Comparison of ENCODE assay signal across 15 mouse cellular contexts in genomic region chr5:136583666-136584464, GRCm38 (mm10). TPM values are rescaled to one million over a fixed set of nuclear protein-coding genes. Genes with fewer than 3 reads are reported as not detected.
DNase-seq lines count a peak whose midpoint lies in the region; ATAC-seq and TF ChIP-seq lines count a peak whose summit lies in the region.
"Had no signal": no experiment of that assay in that cellular context is flagged by ENCODE, and none has a peak within 500 bp of the region (broad histone marks: within the 10 kb centered on the region; RNA-seq: fewer than 3 reads in every experiment).

No protein-coding gene starts in this region.

- no peaks in the 10 kb centered on the region for H3K9me3 ChIP-seq in kidney, embryonic 14.5 days (ENCODE audit: control insufficient read depth, low read length)
- no peaks in the 10 kb centered on the region for H3K9me3 ChIP-seq in midbrain, postnatal 0 days (ENCODE audit: low read length)
- H3K9me3 ChIP-seq: midbrain, embryonic 15.5 days had no signal

- no peak overlapping the region for H3K4me2 ChIP-seq in kidney, embryonic 14.5 days (replicated peaks; ENCODE audit: low read depth, low read length)
- no peak overlapping the region for H3K4me2 ChIP-seq in midbrain, postnatal 0 days (ENCODE audit: low read depth, low read length, poor library complexity, severe bottlenecking)
- H3K4me2 ChIP-seq: midbrain, embryonic 15.5 days had no signal

- peaks cover 20% of the 10 kb centered on the region for H3K4me1 ChIP-seq in kidney, embryonic 14.5 days (ENCODE audit: control insufficient read depth, insufficient read depth, low read length)
- H3K4me1 ChIP-seq in midbrain, postnatal 0 days (ENCODE audit: insufficient read depth, low read length) = no peaks in the 10 kb centered on the region
- H3K4me1 ChIP-seq: midbrain, embryonic 15.5 days had no signal

- H3K79me2 ChIP-seq in macrophage (ENCODE audit: inconsistent target) = no peaks in the 10 kb centered on the region

- 76% methylated on average over 4 of the region's 4 CpGs for WGBS in kidney, embryonic 14.5 days
- WGBS in macrophage (ENCODE audit: missing documents) = 57% methylated on average over 4 of the region's 4 CpGs
- WGBS in midbrain, postnatal 0 days = 69% methylated on average over 4 of the region's 4 CpGs

- DNase-seq in kidney, postnatal 10 days = peak; percentile 29
- DNase-seq in 416B (ENCODE audit: low read depth) (peak; percentile 63), MEL-GATA-1-ER (ENCODE audit: extremely low read depth, low read depth) (peak; percentile 88)
- DNase-seq in layer of hippocampus, postnatal 10 days (ENCODE audit: low spot score in 2 of 2) = no peak
- no peak for DNase-seq in midbrain, postnatal 0 days (ENCODE audit: low spot score)
- DNase-seq in cerebellum, postnatal 4 days (ENCODE audit: low spot score in 2 of 2) = no peak
- DNase-seq: cerebellum, adult 11-12 months; heart, postnatal 14 days; layer of hippocampus, adult 9-11 months; left cerebral cortex, postnatal 4 days had no signal

- no peak for TF ChIP-seq CTCF in midbrain, postnatal 0 days (IDR thresholded peaks at IDR 0.05)

- no peak overlapping the region for H3K27ac ChIP-seq in kidney, embryonic 14.5 days (ENCODE audit: low read depth, low read length)
- 0 out of 2 replicates have a peak overlapping the region, but pooled peaks have one; percentile 2 for H3K27ac ChIP-seq in macrophage
- no peak overlapping the region for H3K27ac ChIP-seq in midbrain, postnatal 0 days (ENCODE audit: low read depth, low read length)
- H3K27ac ChIP-seq: hindbrain, postnatal 0 days; midbrain, embryonic 15.5 days had no signal

- H3K27me3 ChIP-seq in kidney, embryonic 14.5 days (ENCODE audit: control insufficient read depth, insufficient read depth, low read length) = no peaks in the 10 kb centered on the region
- peaks cover 10% of the 10 kb centered on the region for H3K27me3 ChIP-seq in midbrain, postnatal 0 days (ENCODE audit: insufficient read depth, low read length)

- no peaks in the 10 kb centered on the region for H3K36me3 ChIP-seq in kidney, embryonic 14.5 days (ENCODE audit: control insufficient read depth, insufficient read depth, low read length)
- no peaks in the 10 kb centered on the region for H3K36me3 ChIP-seq in macrophage (ENCODE audit: inconsistent target)
- no peaks in the 10 kb centered on the region for H3K36me3 ChIP-seq in midbrain, postnatal 0 days (ENCODE audit: insufficient read depth, low read length)
- H3K36me3 ChIP-seq: midbrain, embryonic 15.5 days had no signal

- H3K4me3 ChIP-seq in kidney, embryonic 14.5 days (ENCODE audit: low read length) = no peak overlapping the region
- H3K4me3 ChIP-seq in macrophage (ENCODE audit: inconsistent target) = no peak overlapping the region
- H3K4me3 ChIP-seq in midbrain, postnatal 0 days (ENCODE audit: low read depth, low read length) = no peak overlapping the region
- H3K4me3 ChIP-seq: midbrain, embryonic 15.5 days had no signal

- H3K9ac ChIP-seq in kidney, embryonic 14.5 days (ENCODE audit: low read depth, low read length) = no peak overlapping the region
- H3K9ac ChIP-seq in midbrain, postnatal 0 days (replicated peaks; ENCODE audit: low read length, poor library complexity, severe bottlenecking) = no peak overlapping the region
- H3K9ac ChIP-seq: midbrain, embryonic 15.5 days had no signal

- ATAC-seq in kidney, embryonic 14.5 days (ENCODE audit: low FRiP score, low TSS enrichment) = no peak
- no peak for ATAC-seq in midbrain, postnatal 0 days (ENCODE audit: low FRiP score)
- ATAC-seq: CD4-positive, CD25-positive, alpha-beta regulatory T cell, adult 4 months; hindbrain, postnatal 0 days; midbrain, embryonic 15.5 days had no signal

RNA-seq across cellular contexts. Expression of gene Cux1, which starts 16.6 kb away (rescaled TPM):
- polyA plus RNA-seq in kidney, embryonic 14.5 days (2014; fragmentation: Nextera tagmentation; extraction: Ambion mirVana) = 80.6 and 105 TPM in 2 replicates
- total RNA-seq in macrophage (2018; cell fraction: chromatin; rRNA removed) = 100 to 1,000 TPM; 101 to 292 (median 211) TPM
- 100 to 1,000 TPM in 13 of 26 experiments, 10 to 100 TPM in 13; 59.0 to 130 (median 88.9) TPM for total RNA-seq in macrophage (2018; cell fraction: cytosol; rRNA removed)
- total RNA-seq in macrophage (2018; cell fraction: nucleus; rRNA removed) = 100 to 1,000 TPM in 13 of 26 experiments, 10 to 100 TPM in 13; 54.0 to 213 (median 107) TPM
- polyA plus RNA-seq in macrophage (2018) = 67.9 to 131 TPM (median 89.9 TPM) in 3 replicates
- 10 to 100 TPM; 53.3 to 56.6 TPM for total RNA-seq in layer of hippocampus, postnatal 10 days (2021)
- 130 and 133 TPM in 2 replicates for total RNA-seq in midbrain, postnatal 0 days (2014; rRNA removed)
- polyA plus RNA-seq in midbrain, postnatal 0 days (2015; fragmentation: Nextera tagmentation; extraction: Ambion mirVana) = 89.0 and 97.9 TPM in 2 replicates

Comparison
In these comparisons a context has a peak if more than half of its experiments do, and no peak if none do; other contexts are left out.
1. DNase-seq: peak in kidney, postnatal 10 days (single experiment), 416B (single experiment) and MEL-GATA-1-ER (single experiment); none in layer of hippocampus, postnatal 10 days (0 of 2), midbrain, postnatal 0 days (single experiment) and cerebellum, postnatal 4 days (0 of 2).